Mouse (Mus musculus): Measurements from ENCODE around the gene Dffb. TPM values are rescaled to one million over a fixed set of nuclear protein-coding genes. Genes with fewer than 3 reads are reported as not detected.

Dffb gene
- total and polyA plus RNA-seq, 3 experiments, result 2.7 to 7.7 (median 3.0) TPM

GRCm38 (mm10) chr4:153951150-153951549 lies 23.8 kb downstream of the Dffb start:
- Histone ChIP-seq H3K4me1 (ENCODE audit: control insufficient read depth, insufficient read depth, low read length) (no peaks in the 10 kb centered on the region), H3K9ac (ENCODE audit: low read depth, low read length) (no peak overlapping the region), H3K79me2 (replicated peaks; ENCODE audit: control insufficient read depth, insufficient read depth, low read length) (no peaks in the 10 kb centered on the region), H3K27ac (no peak overlapping the region), H3K27me3 (ENCODE audit: control insufficient read depth, insufficient read depth, low read length) (no peaks in the 10 kb centered on the region), H3K4me3 (no peak overlapping the region), H3K36me3 (ENCODE audit: control insufficient read depth, insufficient read depth, low read length) (no peaks in the 10 kb centered on the region)
- 49% methylated on average over 3 of the region's 3 CpGs for WGBS
- TF ChIP-seq CTCF (IDR thresholded peaks at IDR 0.05), result no peak
- no peak for TF ChIP-seq EP300 (IDR thresholded peaks at IDR 0.05; ENCODE audit: insufficient read depth, low read depth, low read length)
- TF ChIP-seq POLR2A (IDR thresholded peaks at IDR 0.05; ENCODE audit: insufficient read depth, low read depth, low read length), result no peak
- no peak for DNase-seq
- intact Hi-C loops (cut with DNase I), result loop anchor here (10.0 kb wide), 1 partner anchor 194 kb away; the partner anchor contains the start of genes Trp73 and Wrap73

GRCm38 (mm10) chr4:153950372-153950771 lies 24.6 kb downstream of the Dffb start:
- intact Hi-C loops (cut with DNase I), result loop anchor here (10.0 kb wide), 1 partner anchor 194 kb away; the partner anchor contains the start of genes Trp73 and Wrap73
- H3K36me3 ChIP-seq (ENCODE audit: control insufficient read depth, insufficient read depth, low read length), result no peaks in the 10 kb centered on the region
- H3K27me3 ChIP-seq (ENCODE audit: control insufficient read depth, insufficient read depth, low read length), result no peaks in the 10 kb centered on the region
- no peak overlapping the region for H3K9ac ChIP-seq (ENCODE audit: low read depth, low read length)
- no peaks in the 10 kb centered on the region for H3K79me2 ChIP-seq (replicated peaks; ENCODE audit: control insufficient read depth, insufficient read depth, low read length)
- DNase-seq, result no peak
- WGBS, result 68% methylated on average over 2 of the region's 2 CpGs
- no peak for TF ChIP-seq EP300 (IDR thresholded peaks at IDR 0.05; ENCODE audit: insufficient read depth, low read depth, low read length)
- no peak for TF ChIP-seq POLR2A (IDR thresholded peaks at IDR 0.05; ENCODE audit: insufficient read depth, low read depth, low read length)
- no peak for TF ChIP-seq CTCF (IDR thresholded peaks at IDR 0.05)
- H3K4me1 ChIP-seq (ENCODE audit: control insufficient read depth, insufficient read depth, low read length), result no peaks in the 10 kb centered on the region
- no peak overlapping the region for H3K4me3 ChIP-seq
- H3K27ac ChIP-seq, result no peak overlapping the region

- Histone ChIP-seq H3K79me2 (replicated peaks; ENCODE audit: control insufficient read depth, insufficient read depth, low read length) (no peaks in the 10 kb centered on the region), H3K4me1 (ENCODE audit: control insufficient read depth, insufficient read depth, low read length) (no peaks in the 10 kb centered on the region), H3K4me3 (no peak overlapping the region), H3K36me3 (ENCODE audit: control insufficient read depth, insufficient read depth, low read length) (no peaks in the 10 kb centered on the region), H3K27me3 (ENCODE audit: control insufficient read depth, insufficient read depth, low read length) (no peaks in the 10 kb centered on the region), H3K9ac (ENCODE audit: low read depth, low read length) (no peak overlapping the region), H3K27ac (no peak overlapping the region)
- TF ChIP-seq POLR2A (IDR thresholded peaks at IDR 0.05; ENCODE audit: insufficient read depth, low read depth, low read length) (no peak), CTCF (IDR thresholded peaks at IDR 0.05) (no peak), EP300 (IDR thresholded peaks at IDR 0.05; ENCODE audit: insufficient read depth, low read depth, low read length) (no peak)
- 63% methylated on average over 6 of the region's 6 CpGs for WGBS
- intact Hi-C loops (cut with DNase I), result no loop called here
- DNase-seq, result no peak
Observed at GRCm38 (mm10) chr4:153945741-153946140, 29.2 kb downstream of the Dffb start.

- Histone ChIP-seq H3K4me3 (no peak overlapping the region), H3K4me1 (ENCODE audit: control insufficient read depth, insufficient read depth, low read length) (no peaks in the 10 kb centered on the region), H3K27me3 (ENCODE audit: control insufficient read depth, insufficient read depth, low read length) (no peaks in the 10 kb centered on the region), H3K79me2 (replicated peaks; ENCODE audit: control insufficient read depth, insufficient read depth, low read length) (no peaks in the 10 kb centered on the region), H3K9ac (ENCODE audit: low read depth, low read length) (no peak overlapping the region), H3K36me3 (ENCODE audit: control insufficient read depth, insufficient read depth, low read length) (no peaks in the 10 kb centered on the region), H3K27ac (no peak overlapping the region)
- intact Hi-C loops (cut with DNase I), result loop anchor here (5.0 kb wide), 1 partner anchor 767 kb away; no protein-coding TSS in a partner anchor
- 29% methylated on average over 6 of the region's 6 CpGs for WGBS
- no peak for DNase-seq
- TF ChIP-seq EP300 (IDR thresholded peaks at IDR 0.05; ENCODE audit: insufficient read depth, low read depth, low read length) (no peak), CTCF (IDR thresholded peaks at IDR 0.05) (no peak), POLR2A (IDR thresholded peaks at IDR 0.05; ENCODE audit: insufficient read depth, low read depth, low read length) (no peak)
Observed at GRCm38 (mm10) chr4:153944261-153944660, 30.7 kb downstream of the Dffb start.

- Histone ChIP-seq H3K36me3 (ENCODE audit: control insufficient read depth, insufficient read depth, low read length) (no peaks in the 10 kb centered on the region), H3K4me1 (ENCODE audit: control insufficient read depth, insufficient read depth, low read length) (no peaks in the 10 kb centered on the region), H3K27me3 (ENCODE audit: control insufficient read depth, insufficient read depth, low read length) (no peaks in the 10 kb centered on the region), H3K4me3 (no peak overlapping the region), H3K27ac (no peak overlapping the region), H3K9ac (ENCODE audit: low read depth, low read length) (no peak overlapping the region), H3K79me2 (replicated peaks; ENCODE audit: control insufficient read depth, insufficient read depth, low read length) (no peaks in the 10 kb centered on the region)
- WGBS, result 49% methylated on average over 4 of the region's 4 CpGs
- intact Hi-C loops (cut with DNase I), result loop anchor here (2.0 to 5.0 kb wide), 2 partner anchors 766 to 1318 kb away; no protein-coding TSS in a partner anchor
- TF ChIP-seq CTCF (IDR thresholded peaks at IDR 0.05) (peak; percentile 67), EP300 (IDR thresholded peaks at IDR 0.05; ENCODE audit: insufficient read depth, low read depth, low read length) (no peak)
- peak in 1 of 2 experiments; percentile 36 for DNase-seq
Observed at GRCm38 (mm10) chr4:153943243-153943642, 31.7 kb downstream of the Dffb start.

GRCm38 (mm10) chr4:153929921-153930320 lies 45.0 kb downstream of the Dffb start:
- DNase-seq, result no peak
- Histone ChIP-seq H3K79me2 (replicated peaks; ENCODE audit: control insufficient read depth, insufficient read depth, low read length) (no peaks in the 10 kb centered on the region), H3K36me3 (ENCODE audit: control insufficient read depth, insufficient read depth, low read length) (no peaks in the 10 kb centered on the region), H3K27me3 (ENCODE audit: control insufficient read depth, insufficient read depth, low read length) (no peaks in the 10 kb centered on the region), H3K4me3 (no peak overlapping the region), H3K9ac (ENCODE audit: low read depth, low read length) (no peak overlapping the region), H3K27ac (no peak overlapping the region), H3K4me1 (ENCODE audit: control insufficient read depth, insufficient read depth, low read length) (no peaks in the 10 kb centered on the region)
- TF ChIP-seq EP300 (IDR thresholded peaks at IDR 0.05; ENCODE audit: insufficient read depth, low read depth, low read length) (no peak), POLR2A (IDR thresholded peaks at IDR 0.05; ENCODE audit: insufficient read depth, low read depth, low read length) (no peak), CTCF (IDR thresholded peaks at IDR 0.05) (no peak)
- 67% methylated on average over 4 of the region's 4 CpGs for WGBS
- intact Hi-C loops (cut with DNase I), result no loop called here

Data from heart, adult 2 months (tissue).